Mouse (Mus musculus): Measurements from ENCODE around the gene Itk. TPM values are rescaled to one million over a fixed set of nuclear protein-coding genes. Genes with fewer than 3 reads are reported as not detected.

The Itk gene
- polyA plus RNA-seq, 2 experiments = 0.07 TPM; not detected in 1

- no peaks in the 10 kb centered on the region for H3K36me3 ChIP-seq (replicated peaks; ENCODE audit: control insufficient read depth, insufficient read depth, low read depth)
- no peak overlapping the region for H3K27ac ChIP-seq
- no peaks in the 10 kb centered on the region for H3K9me3 ChIP-seq (ENCODE audit: control insufficient read depth, low read length)
- no peaks in the 10 kb centered on the region for H3K27me3 ChIP-seq (ENCODE audit: control insufficient read depth, insufficient read depth, low read length)
- H3K4me3 ChIP-seq (ENCODE audit: insufficient read depth in 1 of 2, low read depth in 2 of 2, low read length in 2 of 2) = no peak overlapping the region
- no peak for TF ChIP-seq CTCF (IDR thresholded peaks at IDR 0.05; ENCODE audit: low read depth)
- no peak for TF ChIP-seq EP300 (IDR thresholded peaks at IDR 0.05; ENCODE audit: low read depth)
- ATAC-seq (ENCODE audit: insufficient read depth) (no peak), DNase-seq (ENCODE audit: low read depth in 3 of 3, low spot score in 3 of 3) (no peak)
- H3K4me1 ChIP-seq (replicated peaks; ENCODE audit: control insufficient read depth in 2 of 2, insufficient read depth in 2 of 2, low read length in 1 of 2) = peaks cover 0 to 2% of the 10 kb centered on the region in 2 experiments; a peak in 1 of 4 replicates
- 68% methylated on average over 9 of the region's 9 CpGs for WGBS (ENCODE audit: insufficient replicate concordance)
- H3K9ac ChIP-seq (replicated peaks) = no peak overlapping the region
- no peak overlapping the region for H3K4me2 ChIP-seq (ENCODE audit: low read depth)
Measured at GRCm38 (mm10) chr11:46289561-46289960, 99.8 kb downstream of the Itk start.

- WGBS (ENCODE audit: insufficient replicate concordance) = 66% methylated on average over 4 of the region's 4 CpGs
- no peak for TF ChIP-seq EP300 (IDR thresholded peaks at IDR 0.05; ENCODE audit: low read depth)
- no peak for TF ChIP-seq CTCF (IDR thresholded peaks at IDR 0.05; ENCODE audit: low read depth)
- H3K36me3 ChIP-seq (replicated peaks; ENCODE audit: control insufficient read depth, insufficient read depth, low read depth) = no peaks in the 10 kb centered on the region
- no peaks in the 10 kb centered on the region for H3K27me3 ChIP-seq (ENCODE audit: control insufficient read depth, insufficient read depth, low read length)
- H3K4me1 ChIP-seq (replicated peaks; ENCODE audit: control insufficient read depth in 2 of 2, insufficient read depth in 2 of 2, low read length in 1 of 2) = peaks cover 0 to 2% of the 10 kb centered on the region in 2 experiments; a peak in 1 of 4 replicates
- DNase-seq (ENCODE audit: low read depth in 3 of 3, low spot score in 3 of 3) (no peak), ATAC-seq (ENCODE audit: insufficient read depth) (no peak)
- H3K27ac ChIP-seq = no peak overlapping the region
- no peak overlapping the region for H3K4me2 ChIP-seq (ENCODE audit: low read depth)
- no peak overlapping the region for H3K9ac ChIP-seq (replicated peaks)
- no peak overlapping the region for H3K4me3 ChIP-seq (ENCODE audit: insufficient read depth in 1 of 2, low read depth in 2 of 2, low read length in 2 of 2)
- no peaks in the 10 kb centered on the region for H3K9me3 ChIP-seq (ENCODE audit: control insufficient read depth, low read length)
Measured at GRCm38 (mm10) chr11:46289022-46289421, 100.3 kb downstream of the Itk start.

GRCm38 (mm10) chr11:46288091-46288490, 101.2 kb downstream of the Itk start:
- H3K4me3 ChIP-seq (ENCODE audit: insufficient read depth in 1 of 2, low read depth in 2 of 2, low read length in 2 of 2) = no peak overlapping the region
- H3K4me2 ChIP-seq (ENCODE audit: low read depth) = no peak overlapping the region
- no peak for ATAC-seq (ENCODE audit: insufficient read depth)
- no peak for TF ChIP-seq EP300 (IDR thresholded peaks at IDR 0.05; ENCODE audit: low read depth)
- no peak for TF ChIP-seq CTCF (IDR thresholded peaks at IDR 0.05; ENCODE audit: low read depth)
- H3K4me1 ChIP-seq (replicated peaks; ENCODE audit: control insufficient read depth in 2 of 2, insufficient read depth in 2 of 2, low read length in 1 of 2) = peaks cover 0 to 2% of the 10 kb centered on the region in 2 experiments; a peak in 1 of 4 replicates
- DNase-seq (ENCODE audit: low read depth in 3 of 3, low spot score in 3 of 3) = no peak
- no peak overlapping the region for H3K27ac ChIP-seq
- H3K27me3 ChIP-seq (ENCODE audit: control insufficient read depth, insufficient read depth, low read length) = no peaks in the 10 kb centered on the region
- 65% methylated on average over 5 of the region's 5 CpGs for WGBS (ENCODE audit: insufficient replicate concordance)
- H3K9me3 ChIP-seq (ENCODE audit: control insufficient read depth, low read length) = no peaks in the 10 kb centered on the region
- H3K9ac ChIP-seq (replicated peaks) = no peak overlapping the region
- no peaks in the 10 kb centered on the region for H3K36me3 ChIP-seq (replicated peaks; ENCODE audit: control insufficient read depth, insufficient read depth, low read depth)

- no peaks in the 10 kb centered on the region for H3K36me3 ChIP-seq (replicated peaks; ENCODE audit: control insufficient read depth, insufficient read depth, low read depth)
- ATAC-seq (ENCODE audit: insufficient read depth) (no peak), DNase-seq (ENCODE audit: low read depth in 3 of 3, low spot score in 3 of 3) (no peak)
- peaks cover 0 to 2% of the 10 kb centered on the region in 2 experiments; a peak in 1 of 4 replicates for H3K4me1 ChIP-seq (replicated peaks; ENCODE audit: control insufficient read depth in 2 of 2, insufficient read depth in 2 of 2, low read length in 1 of 2)
- H3K9ac ChIP-seq (replicated peaks) = no peak overlapping the region
- no peak overlapping the region for H3K4me3 ChIP-seq (ENCODE audit: insufficient read depth in 1 of 2, low read depth in 2 of 2, low read length in 2 of 2)
- no peak overlapping the region for H3K27ac ChIP-seq
- TF ChIP-seq EP300 (IDR thresholded peaks at IDR 0.05; ENCODE audit: low read depth) (no peak), CTCF (IDR thresholded peaks at IDR 0.05; ENCODE audit: low read depth) (no peak)
- no peaks in the 10 kb centered on the region for H3K27me3 ChIP-seq (ENCODE audit: control insufficient read depth, insufficient read depth, low read length)
- H3K9me3 ChIP-seq (ENCODE audit: control insufficient read depth, low read length) = no peaks in the 10 kb centered on the region
- 18% methylated on average over 6 of the region's 6 CpGs for WGBS (ENCODE audit: insufficient replicate concordance)
- H3K4me2 ChIP-seq (ENCODE audit: low read depth) = no peak overlapping the region
Measured at GRCm38 (mm10) chr11:46286803-46287202, 102.5 kb downstream of the Itk start.

GRCm38 (mm10) chr11:46283800-46284199, 105.5 kb downstream of the Itk start:
- no peak overlapping the region for H3K4me2 ChIP-seq (ENCODE audit: low read depth)

More at GRCm38 (mm10) chr11:46283800-46284199, 105.5 kb downstream of the Itk start:
- ATAC-seq (ENCODE audit: insufficient read depth) (no peak), DNase-seq (ENCODE audit: low read depth in 3 of 3, low spot score in 3 of 3) (no peak)
- Histone ChIP-seq H3K4me1 (replicated peaks; ENCODE audit: control insufficient read depth in 2 of 2, insufficient read depth in 2 of 2, low read length in 1 of 2) (peaks cover 0 to 2% of the 10 kb centered on the region in 2 experiments; a peak in 1 of 4 replicates), H3K27ac (no peak overlapping the region), H3K36me3 (replicated peaks; ENCODE audit: control insufficient read depth, insufficient read depth, low read depth) (no peaks in the 10 kb centered on the region), H3K27me3 (ENCODE audit: control insufficient read depth, insufficient read depth, low read length) (no peaks in the 10 kb centered on the region), H3K9me3 (ENCODE audit: control insufficient read depth, low read length) (no peaks in the 10 kb centered on the region), H3K9ac (replicated peaks) (no peak overlapping the region), H3K4me3 (ENCODE audit: insufficient read depth in 1 of 2, low read depth in 2 of 2, low read length in 2 of 2) (no peak overlapping the region)
- 68% methylated on average over 6 of the region's 6 CpGs for WGBS (ENCODE audit: insufficient replicate concordance)
- no peak for TF ChIP-seq EP300 (IDR thresholded peaks at IDR 0.05; ENCODE audit: low read depth)
- no peak for TF ChIP-seq CTCF (IDR thresholded peaks at IDR 0.05; ENCODE audit: low read depth)
